ENCODE assay signal across 8 mouse cellular contexts in genomic region chr14:77036226-77037046, GRCm38 (mm10). TPM values are rescaled to one million over a fixed set of nuclear protein-coding genes. Genes with fewer than 3 reads are reported as not detected.
DNase-seq lines count a peak whose midpoint lies in the region; ATAC-seq lines count a peak whose summit lies in the region.

Gene Ccdc122 (plus strand): TSS chr14:77036772.
Gene Lacc1 (minus strand): TSS chr14:77036904.

- peak; percentile 92 for DNase-seq in adrenal gland, adult 2 months
- DNase-seq in embryo, embryonic 11 days, result peak; percentile 85
- DNase-seq in gastrocnemius, postnatal 36 days, result peak; percentile 74 to 80
- DNase-seq in limb, embryonic 10.5 days (ENCODE audit: low spot score), result peak; percentile 90
- peak; percentile 98 for DNase-seq in midbrain, embryonic 11.5 days (ENCODE audit: low spot score, missing footprints)
- DNase-seq in right cerebral cortex, postnatal 4 days, result peak; percentile 70
- peak; percentile 75 for DNase-seq in yolk sac, embryonic 10.5 days (ENCODE audit: low spot score)

- H3K4me1 ChIP-seq in intestine, embryonic 15.5 days (replicated peaks), result no peaks in the 10 kb centered on the region; the same call in 1 of the 2 replicates
- peaks cover 7% of the 10 kb centered on the region for H3K4me1 ChIP-seq in limb, embryonic 10.5 days
- peaks cover 7% of the 10 kb centered on the region; the same call in 1 of the 2 replicates for H3K4me1 ChIP-seq in midbrain, embryonic 11.5 days (ENCODE audit: control insufficient read depth, insufficient read depth, low read length)

- H3K4me3 ChIP-seq in intestine, embryonic 15.5 days (replicated peaks), result peak within 1 kb of the TSS; percentile 72
- peak within 1 kb of the TSS; percentile 70 for H3K4me3 ChIP-seq in limb, embryonic 10.5 days
- peak within 1 kb of the TSS; percentile 56 for H3K4me3 ChIP-seq in midbrain, embryonic 11.5 days (ENCODE audit: low read depth, low read length)

- H3K27ac ChIP-seq in intestine, embryonic 15.5 days, result peak within 1 kb of the TSS; percentile 44; the same call in 1 of the 2 replicates
- peak within 1 kb of the TSS; percentile 90 for H3K27ac ChIP-seq in limb, embryonic 10.5 days
- H3K27ac ChIP-seq in midbrain, embryonic 11.5 days (ENCODE audit: low read depth, low read length), result no peak within 1 kb of the TSS

- no peaks in the 10 kb centered on the region for H3K9me3 ChIP-seq in intestine, embryonic 15.5 days
- H3K9me3 ChIP-seq in limb, embryonic 10.5 days (replicated peaks), result no peaks in the 10 kb centered on the region
- H3K9me3 ChIP-seq in midbrain, embryonic 11.5 days (ENCODE audit: control insufficient read depth, low read length), result no peaks in the 10 kb centered on the region

- H3K36me3 ChIP-seq in intestine, embryonic 15.5 days, result no peaks in the 10 kb centered on the region
- H3K36me3 ChIP-seq in limb, embryonic 10.5 days, result no peaks in the 10 kb centered on the region
- H3K36me3 ChIP-seq in midbrain, embryonic 11.5 days (ENCODE audit: control insufficient read depth, insufficient read depth, low read length), result no peaks in the 10 kb centered on the region

- ATAC-seq in intestine, embryonic 15.5 days, result peak; percentile 92
- peak; percentile 83 for ATAC-seq in midbrain, embryonic 11.5 days (ENCODE audit: low FRiP score)

- peak within 1 kb of the TSS; percentile 58 for H3K9ac ChIP-seq in intestine, embryonic 15.5 days
- peak within 1 kb of the TSS; percentile 73 for H3K9ac ChIP-seq in midbrain, embryonic 11.5 days (ENCODE audit: low read length)

- peak within 1 kb of the TSS; percentile 84 for H3K4me2 ChIP-seq in intestine, embryonic 15.5 days (replicated peaks)
- peak within 1 kb of the TSS; percentile 79 for H3K4me2 ChIP-seq in midbrain, embryonic 11.5 days

- H3K27me3 ChIP-seq in intestine, embryonic 15.5 days (replicated peaks), result no peaks in the 10 kb centered on the region
- H3K27me3 ChIP-seq in limb, embryonic 10.5 days (ENCODE audit: low read depth, poor library complexity, severe bottlenecking), result 0 out of 2 replicates have a peak, but pooled peaks cover 3% of the 10 kb centered on the region
- H3K27me3 ChIP-seq in midbrain, embryonic 11.5 days (ENCODE audit: control insufficient read depth, insufficient read depth, low read length), result no peaks in the 10 kb centered on the region; the same call in 1 of the 2 replicates

- WGBS in intestine, embryonic 15.5 days, result under 1% methylated on average over 86 of the region's 86 CpGs
- under 1% methylated on average over 86 of the region's 86 CpGs for WGBS in limb, embryonic 10.5 days
- WGBS in midbrain, embryonic 11.5 days, result 1% methylated on average over 71 of the region's 86 CpGs

- intact Hi-C loops in gastrocnemius, postnatal 36 days (cut with DNase I), result no loop called here

RNA-seq across cellular contexts. Expression of gene Ccdc122, which starts in this region (rescaled TPM):
- 1 to 10 TPM; 6.1 to 6.7 TPM for total RNA-seq in adrenal gland, adult 2 months (2021)
- 2.6 and 4.9 TPM in 2 replicates for polyA plus RNA-seq in adrenal gland, adult 2 months (2012; rRNA removed)
- total RNA-seq in gastrocnemius, postnatal 36 days (2021), result 1 to 10 TPM in 1 of 2 experiments, under 1 TPM in 1; 0.67 to 1.4 TPM
- 3.3 and 3.7 TPM in 2 replicates for polyA plus RNA-seq in intestine, embryonic 15.5 days (2015; fragmentation: Nextera tagmentation; extraction: Ambion mirVana)
- polyA plus RNA-seq in limb, embryonic 10.5 days (2016; fragmentation: Nextera tagmentation; extraction: Ambion mirVana), result 0.79 and 1.2 TPM in 2 replicates
- 1.1 and 2.4 TPM in 2 replicates for polyA plus RNA-seq in midbrain, embryonic 11.5 days (2014; fragmentation: Nextera tagmentation; extraction: Ambion mirVana)

RNA-seq across cellular contexts. Expression of gene Lacc1, which starts in this region (rescaled TPM):
- total RNA-seq in adrenal gland, adult 2 months (2021), result 10 to 100 TPM in 1 of 2 experiments, 1 to 10 TPM in 1; 7.8 to 10.5 TPM
- 7.0 and 7.8 TPM in 2 replicates for polyA plus RNA-seq in adrenal gland, adult 2 months (2012; rRNA removed)
- total RNA-seq in gastrocnemius, postnatal 36 days (2021), result under 1 TPM; 0.57 to 0.69 TPM
- polyA plus RNA-seq in intestine, embryonic 15.5 days (2015; fragmentation: Nextera tagmentation; extraction: Ambion mirVana), result 7.4 and 9.3 TPM in 2 replicates
- polyA plus RNA-seq in limb, embryonic 10.5 days (2016; fragmentation: Nextera tagmentation; extraction: Ambion mirVana), result 2.5 and 4.5 TPM in 2 replicates
- polyA plus RNA-seq in midbrain, embryonic 11.5 days (2014; fragmentation: Nextera tagmentation; extraction: Ambion mirVana), result 2.9 and 3.3 TPM in 2 replicates

Comparison
In these comparisons a context has a peak if more than half of its experiments do, and no peak if none do; other contexts are left out.
1. RNA of gene Lacc1 (total RNA-seq): 7.8 to 10.5 TPM in adrenal gland, adult 2 months; 0.57 to 0.69 TPM in gastrocnemius, postnatal 36 days; every median in the first group is over 4 times any median in the second.
2. Peak in every context shown above with its lines, with median percentiles within 50 percentile points of each other: DNase-seq and H3K4me3 ChIP-seq.